8 mouse cellular contexts compared by ENCODE assay signal in genomic region chr17:53462603-53463495, GRCm38 (mm10). TPM values are rescaled to one million over a fixed set of nuclear protein-coding genes. Genes with fewer than 3 reads are reported as not detected.
DNase-seq lines count a peak whose midpoint lies in the region; ATAC-seq and TF ChIP-seq lines count a peak whose summit lies in the region.

Gene Efhb (minus strand): TSS chr17:53463321.

- H3K4me3 ChIP-seq in forebrain, embryonic 11.5 days (ENCODE audit: low read depth, low read length), result peak within 1 kb of the TSS; percentile 38
- H3K4me3 ChIP-seq in heart, embryonic 15.5 days, result peak within 1 kb of the TSS; percentile 46
- peak within 1 kb of the TSS; percentile 38 for H3K4me3 ChIP-seq in liver, embryonic 12.5 days
- H3K4me3 ChIP-seq in myocyte, result peak within 1 kb of the TSS; percentile 16
- peak within 1 kb of the TSS; percentile 35 for H3K4me3 ChIP-seq in stomach, embryonic 14.5 days (ENCODE audit: low read depth, low read length)

- H3K4me1 ChIP-seq in forebrain, embryonic 11.5 days (replicated peaks; ENCODE audit: control insufficient read depth, insufficient read depth, low read length), result no peaks in the 10 kb centered on the region; the same call in 1 of the 2 replicates
- 0 out of 2 replicates have a peak, but pooled peaks cover 4% of the 10 kb centered on the region for H3K4me1 ChIP-seq in heart, embryonic 15.5 days (replicated peaks)
- H3K4me1 ChIP-seq in liver, embryonic 12.5 days, result peaks cover 8% of the 10 kb centered on the region
- H3K4me1 ChIP-seq in stomach, embryonic 14.5 days (ENCODE audit: control insufficient read depth, insufficient read depth, low read length), result no peaks in the 10 kb centered on the region

- no peaks in the 10 kb centered on the region for H3K36me3 ChIP-seq in forebrain, embryonic 11.5 days (ENCODE audit: control insufficient read depth, insufficient read depth, low read length)
- no peaks in the 10 kb centered on the region for H3K36me3 ChIP-seq in heart, embryonic 15.5 days
- no peaks in the 10 kb centered on the region for H3K36me3 ChIP-seq in liver, embryonic 12.5 days
- no peaks in the 10 kb centered on the region for H3K36me3 ChIP-seq in myocyte (ENCODE audit: control insufficient read depth, insufficient read depth)
- no peaks in the 10 kb centered on the region for H3K36me3 ChIP-seq in stomach, embryonic 14.5 days (ENCODE audit: control insufficient read depth, insufficient read depth, low read length)

- 19% methylated on average over 26 of the region's 26 CpGs for WGBS in forebrain, embryonic 11.5 days
- 21% methylated on average over 26 of the region's 26 CpGs for WGBS in heart, embryonic 15.5 days
- 22% methylated on average over 26 of the region's 26 CpGs for WGBS in liver, embryonic 12.5 days (ENCODE audit: insufficient replicate concordance)
- WGBS in stomach, embryonic 14.5 days, result 22% methylated on average over 26 of the region's 26 CpGs

- no peaks in the 10 kb centered on the region for H3K27me3 ChIP-seq in forebrain, embryonic 11.5 days (ENCODE audit: control insufficient read depth, insufficient read depth, low read length)
- H3K27me3 ChIP-seq in heart, embryonic 15.5 days, result no peaks in the 10 kb centered on the region
- H3K27me3 ChIP-seq in liver, embryonic 12.5 days (replicated peaks), result no peaks in the 10 kb centered on the region
- H3K27me3 ChIP-seq in myocyte (ENCODE audit: control insufficient read depth, insufficient read depth, insufficient read length), result no peaks in the 10 kb centered on the region
- no peaks in the 10 kb centered on the region for H3K27me3 ChIP-seq in stomach, embryonic 14.5 days (ENCODE audit: control insufficient read depth, insufficient read depth, low read length)

- H3K9ac ChIP-seq in forebrain, embryonic 11.5 days (ENCODE audit: low read length), result peak within 1 kb of the TSS; percentile 53
- H3K9ac ChIP-seq in heart, embryonic 15.5 days, result peak within 1 kb of the TSS; percentile 16
- no peak within 1 kb of the TSS; the same call in 1 of the 2 replicates for H3K9ac ChIP-seq in liver, embryonic 12.5 days
- H3K9ac ChIP-seq in stomach, embryonic 14.5 days (replicated peaks; ENCODE audit: low read depth, low read length), result no peak within 1 kb of the TSS; the same call in 1 of the 2 replicates

- H3K27ac ChIP-seq in forebrain, embryonic 11.5 days (ENCODE audit: low read depth, low read length), result no peak within 1 kb of the TSS
- H3K27ac ChIP-seq in heart, embryonic 15.5 days, result no peak within 1 kb of the TSS
- H3K27ac ChIP-seq in liver, embryonic 12.5 days, result no peak within 1 kb of the TSS
- no peak within 1 kb of the TSS for H3K27ac ChIP-seq in stomach, embryonic 14.5 days (ENCODE audit: low read length)

- no peak for TF ChIP-seq POLR2A in myocyte (IDR thresholded peaks at IDR 0.05; ENCODE audit: insufficient read length, low read depth)

- no peaks in the 10 kb centered on the region for H3K9me3 ChIP-seq in forebrain, embryonic 11.5 days (ENCODE audit: control insufficient read depth, low read length)
- no peaks in the 10 kb centered on the region for H3K9me3 ChIP-seq in heart, embryonic 15.5 days (replicated peaks)
- no peaks in the 10 kb centered on the region for H3K9me3 ChIP-seq in liver, embryonic 12.5 days (replicated peaks)
- H3K9me3 ChIP-seq in stomach, embryonic 14.5 days (ENCODE audit: control insufficient read depth, low read depth, low read length), result no peaks in the 10 kb centered on the region

- peak; percentile 86 for DNase-seq in CD4-positive, CD25-positive, alpha-beta regulatory T cell, adult 2 months (ENCODE audit: low read depth, low spot score)
- DNase-seq in c-Kit-negative CD71-positive TER-119-positive erythroid progenitor cells, embryonic 14.5 days (ENCODE audit: low read depth, low spot score), result peak; percentile 32
- DNase-seq in forebrain, embryonic 11.5 days (ENCODE audit: low spot score), result peak; percentile 85
- peak; percentile 94 for DNase-seq in kidney, postnatal 10 days

- H3K4me2 ChIP-seq in forebrain, embryonic 11.5 days (ENCODE audit: low read depth, low read length, severe bottlenecking), result peak within 1 kb of the TSS; percentile 63
- H3K4me2 ChIP-seq in heart, embryonic 15.5 days, result peak within 1 kb of the TSS; percentile 64
- peak within 1 kb of the TSS; percentile 59 for H3K4me2 ChIP-seq in liver, embryonic 12.5 days
- H3K4me2 ChIP-seq in myocyte (ENCODE audit: low read depth), result peak within 1 kb of the TSS; percentile 79
- H3K4me2 ChIP-seq in stomach, embryonic 14.5 days (replicated peaks; ENCODE audit: low read depth, low read length), result peak within 1 kb of the TSS; percentile 52

- H3K79me2 ChIP-seq in myocyte (ENCODE audit: control insufficient read depth, insufficient read depth), result no peaks in the 10 kb centered on the region

- ATAC-seq in forebrain, embryonic 11.5 days (replicated peaks; ENCODE audit: low FRiP score), result peak; percentile 98
- ATAC-seq in heart, embryonic 15.5 days (replicated peaks; ENCODE audit: insufficient number of reproducible peaks, insufficient read depth, low FRiP score, low read depth), result peak; percentile 91
- peak; percentile 69; the same call in 1 of the 2 replicates for ATAC-seq in liver, embryonic 12.5 days
- peak; percentile 94 for ATAC-seq in stomach, embryonic 14.5 days (ENCODE audit: insufficient number of reproducible peaks, insufficient read depth, low FRiP score, low read depth)

- H3ac ChIP-seq in myocyte (ENCODE audit: control insufficient read depth, insufficient read length), result no peak within 1 kb of the TSS

TF ChIP-seq in myocyte, 11 proteins besides CTCF, POLR2A, EP300 and RAD21:
- TF ChIP-seq CEBPB (IDR thresholded peaks at IDR 0.05; ENCODE audit: insufficient read depth, poor library complexity, severe bottlenecking) (no peak), MAX (IDR thresholded peaks at IDR 0.05; ENCODE audit: low read depth) (no peak), TCF12 (IDR thresholded peaks at IDR 0.05; ENCODE audit: insufficient read depth, poor library complexity, severe bottlenecking) (no peak), TCF3 (IDR thresholded peaks at IDR 0.05; ENCODE audit: insufficient read length, low read depth) (no peak), MYOD1 (IDR thresholded peaks at IDR 0.05; ENCODE audit: control insufficient read depth in 1 of 3, insufficient read length in 2 of 3, low read depth in 2 of 3) (no peak), REST (IDR thresholded peaks at IDR 0.05; ENCODE audit: insufficient read depth, insufficient read length) (no peak), E2F4 (IDR thresholded peaks at IDR 0.05; ENCODE audit: insufficient read depth) (no peak), USF1 (IDR thresholded peaks at IDR 0.05; ENCODE audit: low read depth) (no peak), MYOG (IDR thresholded peaks at IDR 0.05; ENCODE audit: control insufficient read depth in 1 of 3, insufficient read depth in 1 of 3, insufficient read length in 2 of 3, low read depth in 2 of 3) (no peak), SRF (IDR thresholded peaks at IDR 0.05; ENCODE audit: control insufficient read depth, insufficient read length, low read depth) (no peak), POLR2AphosphoS2 (IDR thresholded peaks at IDR 0.05; ENCODE audit: insufficient read length, low read depth) (no peak)

RNA-seq across cellular contexts. Expression of gene Efhb, which starts in this region (rescaled TPM):
- polyA plus RNA-seq in forebrain, embryonic 11.5 days (2014; fragmentation: Nextera tagmentation; extraction: Ambion mirVana), result 0.41 and 0.48 TPM in 2 replicates
- 0.34 and 0.61 TPM in 2 replicates for polyA plus RNA-seq in heart, embryonic 15.5 days (2015; fragmentation: Nextera tagmentation; extraction: Ambion mirVana)
- polyA plus RNA-seq in liver, embryonic 12.5 days (2016; fragmentation: Nextera tagmentation; extraction: Ambion mirVana), result 0.05 and 0.06 TPM in 2 replicates
- 0.01 TPM for polyA plus RNA-seq in myocyte (2012; fragmentation: generic; extraction: Trizol)
- 0.69 and 0.94 TPM in 2 replicates for polyA plus RNA-seq in stomach, embryonic 14.5 days (2014; fragmentation: Nextera tagmentation; extraction: Ambion mirVana)

Comparison
In these comparisons a context has a peak if more than half of its experiments do, and no peak if none do; other contexts are left out.
1. Peak in DNase-seq, ATAC-seq, H3K4me3 ChIP-seq, H3K9ac ChIP-seq and H3K4me2 ChIP-seq in forebrain, embryonic 11.5 days; RNA of the gene not detected or under 1 TPM.
2. Peak in ATAC-seq, H3K4me3 ChIP-seq, H3K9ac ChIP-seq and H3K4me2 ChIP-seq in heart, embryonic 15.5 days; RNA of the gene not detected or under 1 TPM.
3. Peak in ATAC-seq, H3K4me3 ChIP-seq and H3K4me2 ChIP-seq in liver, embryonic 12.5 days; RNA of the gene not detected or under 1 TPM.
4. Peak in ATAC-seq, H3K4me3 ChIP-seq and H3K4me2 ChIP-seq in stomach, embryonic 14.5 days; RNA of the gene not detected or under 1 TPM.
5. DNase-seq: peak in every context shown above with its lines; median percentile 94 in kidney, postnatal 10 days; 86 in CD4-positive, CD25-positive, alpha-beta regulatory T cell, adult 2 months; 85 in forebrain, embryonic 11.5 days; 32 in c-Kit-negative CD71-positive TER-119-positive erythroid progenitor cells, embryonic 14.5 days.